Mouse (Mus musculus) 416B (cell line): ENCODE data around the gene G3bp2.

Source experiments
- DNase-seq: peaks from one replicate; pipeline ENCODE4 v3.0.0; 2011; ENCODE audit warnings: low read depth

G3bp2 gene

GRCm38 (mm10) chr5:92098351-92099109 lies 15.0 kb upstream of the G3bp2 start:
- no peak for DNase-seq

DNA sequence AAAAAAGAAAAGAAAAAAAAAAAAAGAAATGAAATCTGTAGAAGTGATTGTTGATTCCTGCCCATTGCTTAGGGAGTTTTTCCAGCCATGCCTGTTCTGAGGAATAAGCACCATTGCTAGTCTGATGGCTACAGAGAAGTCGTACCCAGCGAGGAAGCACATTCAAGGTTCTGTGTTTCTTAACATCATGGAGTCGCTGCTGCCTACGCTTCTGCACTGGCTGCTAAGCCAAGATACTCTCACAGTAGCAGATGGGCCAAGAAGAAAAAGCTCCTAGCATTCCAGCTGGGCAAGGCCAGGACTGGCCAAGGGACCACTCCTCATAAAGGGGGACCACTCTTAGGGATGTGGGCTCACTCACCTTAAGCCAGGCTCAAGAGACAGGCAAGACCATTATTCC lies 14.3 kb upstream of the G3bp2 start:
- no peak for DNase-seq

DNA sequence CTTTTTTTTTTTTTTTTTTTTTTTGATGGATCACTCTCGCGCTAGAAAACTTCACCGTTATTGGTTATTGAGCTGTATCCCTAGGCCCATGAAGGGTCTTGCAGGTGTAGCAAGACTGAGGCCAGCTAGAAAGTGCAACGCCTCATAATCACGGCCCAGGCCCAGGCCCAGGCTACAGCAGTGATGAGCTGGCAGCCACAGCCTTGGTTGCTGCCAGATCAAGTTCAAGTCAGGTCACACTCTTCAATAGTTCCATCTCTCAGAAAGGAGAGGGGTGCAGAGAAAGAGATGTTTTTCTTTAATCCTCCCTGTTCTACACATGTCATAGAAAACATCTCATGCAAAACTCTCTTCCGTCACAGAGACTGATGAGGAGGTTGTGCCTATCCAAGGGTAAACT lies 13.3 kb upstream of the G3bp2 start:
- DNase-seq = no peak

GRCm38 (mm10) chr5:92094062-92094415 lies 10.5 kb upstream of the G3bp2 start:
- no peak for DNase-seq

DNA sequence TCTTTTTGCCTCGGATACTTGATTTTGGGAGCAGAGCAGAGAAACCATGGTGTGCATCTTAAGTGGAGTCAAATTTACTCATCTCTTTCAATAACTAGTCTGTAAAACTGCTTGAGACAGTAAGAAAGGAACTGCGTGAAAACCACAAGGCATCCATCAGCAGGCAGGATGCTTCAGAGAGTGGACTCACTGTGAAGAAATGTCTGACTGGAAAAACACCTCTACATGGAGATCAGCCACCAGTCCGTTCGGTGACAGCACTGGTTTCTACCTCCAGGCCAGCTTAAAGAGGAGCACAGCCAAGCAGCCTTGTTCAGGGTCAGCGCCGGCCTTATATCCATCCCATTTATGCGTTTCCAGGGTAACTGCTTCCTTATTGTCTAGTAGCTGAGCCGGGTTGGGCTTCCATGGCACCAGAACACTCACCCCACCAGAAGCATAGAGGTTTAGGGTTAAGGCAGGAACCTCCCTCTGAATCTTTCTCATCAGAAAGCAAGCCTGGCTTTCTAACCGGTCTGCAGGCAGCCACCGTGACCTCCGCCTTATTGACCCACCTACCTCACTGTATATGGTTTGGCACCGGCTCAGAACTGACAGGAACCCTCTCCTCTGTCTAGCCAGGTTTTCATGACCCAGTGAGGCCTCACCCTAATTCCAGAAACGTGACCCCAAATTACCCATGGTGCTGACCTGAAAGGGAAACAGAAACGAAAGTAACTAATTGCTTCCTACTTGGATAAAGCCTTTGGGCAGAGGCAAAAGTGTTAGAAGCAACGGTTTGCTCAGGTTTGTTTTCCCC lies 9.9 kb upstream of the G3bp2 start:
- peak; percentile 40 for DNase-seq

GRCm38 (mm10) chr5:92087469-92087868 lies 4.0 kb upstream of the G3bp2 start:
- no peak for DNase-seq

DNA sequence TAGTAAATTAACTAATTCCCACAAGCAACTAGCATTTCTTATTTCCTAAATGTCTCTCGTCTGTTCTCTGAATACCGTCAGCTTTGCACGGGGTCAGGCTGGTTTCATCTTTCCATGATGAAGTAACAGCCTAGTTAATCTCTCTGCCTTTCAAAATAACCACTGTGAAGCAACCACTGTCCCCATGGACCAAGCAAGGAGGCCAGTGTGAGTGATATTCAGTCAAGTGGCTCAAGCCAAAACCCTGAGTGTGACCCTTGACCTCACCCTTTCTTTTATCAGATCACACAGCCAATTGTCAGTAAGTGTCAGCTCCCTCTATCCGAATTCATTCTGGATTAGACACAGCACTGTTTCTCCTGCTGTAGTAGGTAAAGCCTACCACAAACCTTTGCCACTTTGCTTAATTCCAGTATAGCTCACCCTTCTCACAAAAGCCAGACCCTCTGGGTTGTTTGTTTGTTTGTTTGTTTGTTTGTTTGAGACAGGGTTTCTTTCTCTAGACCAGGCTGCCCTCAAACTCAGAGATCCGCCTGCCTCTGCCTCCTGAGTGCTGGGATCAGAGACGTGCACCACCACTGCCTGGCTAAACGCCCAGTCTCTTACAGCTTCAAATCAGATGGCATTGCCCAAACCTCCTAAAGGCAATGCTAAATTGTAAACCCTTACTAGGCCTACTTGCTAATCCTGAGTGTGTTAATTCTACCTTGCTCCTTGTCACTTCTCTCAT lies 2.5 kb upstream of the G3bp2 start:
- no peak for DNase-seq

DNA sequence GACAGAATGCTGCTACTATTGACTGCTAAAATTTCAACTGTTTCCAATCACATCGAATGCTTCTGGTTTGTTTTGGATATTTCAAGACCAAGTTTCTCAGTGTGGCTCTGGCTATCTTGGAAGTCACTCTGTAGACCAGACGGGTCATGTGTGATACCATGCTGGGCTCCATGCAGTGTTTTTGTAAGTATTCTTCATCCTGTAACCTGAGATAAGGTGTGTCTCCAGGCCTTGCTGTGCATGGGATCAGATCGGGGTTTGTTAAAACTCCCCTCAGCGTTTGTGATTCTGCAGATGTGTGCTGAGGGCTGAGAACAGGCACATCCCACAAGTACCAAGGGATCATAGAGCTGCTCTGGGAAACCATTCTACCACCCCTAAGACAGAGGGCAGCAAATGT lies 1.7 kb upstream of the G3bp2 start:
- no peak for DNase-seq

GRCm38 (mm10) chr5:92082821-92083401 lies 608 bp downstream of the G3bp2 start:
- peak; percentile 54 for DNase-seq

DNA sequence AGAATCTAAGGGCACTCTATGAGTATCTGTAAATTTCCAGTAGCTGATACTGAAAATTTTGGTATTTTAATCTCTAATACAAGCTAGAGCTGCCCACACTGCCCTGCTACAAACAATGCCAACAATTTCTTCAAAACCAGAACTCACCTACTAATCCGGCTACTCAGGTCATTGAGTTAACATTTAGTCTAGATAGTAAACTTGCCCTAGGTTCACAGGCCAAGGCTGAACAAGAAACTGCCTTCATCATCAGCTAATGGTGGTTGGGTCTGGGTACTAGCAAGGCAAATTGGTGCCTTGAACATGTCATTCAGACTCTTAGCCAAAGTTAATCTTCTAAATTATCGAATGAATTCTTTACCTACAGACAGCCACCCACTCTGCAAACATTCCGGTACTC lies 2.2 kb downstream of the G3bp2 start:
- DNase-seq = no peak

GRCm38 (mm10) chr5:92080400-92080799 lies 3.1 kb downstream of the G3bp2 start:
- DNase-seq = no peak

GRCm38 (mm10) chr5:92079304-92079703 lies 4.2 kb downstream of the G3bp2 start:
- DNase-seq = no peak

- no peak for DNase-seq
Measured at GRCm38 (mm10) chr5:92078751-92079150, 4.8 kb downstream of the G3bp2 start.

DNA sequence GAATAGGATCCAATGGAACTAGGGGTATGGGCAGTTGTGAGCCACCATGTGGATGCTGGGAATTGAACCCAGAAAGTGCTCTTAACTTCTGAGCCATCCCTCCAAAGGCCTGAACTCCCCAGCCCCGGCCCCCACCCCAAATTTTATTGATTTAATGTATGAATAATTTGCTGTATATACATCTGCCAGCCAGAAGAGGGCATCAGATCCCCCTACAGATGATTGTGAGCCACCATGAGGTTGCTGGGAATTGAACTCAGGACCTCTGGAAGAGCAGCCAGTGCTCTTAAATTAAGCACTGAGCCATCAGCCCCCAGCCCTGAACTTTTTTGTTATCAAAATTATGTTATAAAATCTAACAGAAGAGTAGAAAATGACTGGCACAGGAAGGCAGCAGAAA lies 7.2 kb downstream of the G3bp2 start:
- DNase-seq = no peak

DNA sequence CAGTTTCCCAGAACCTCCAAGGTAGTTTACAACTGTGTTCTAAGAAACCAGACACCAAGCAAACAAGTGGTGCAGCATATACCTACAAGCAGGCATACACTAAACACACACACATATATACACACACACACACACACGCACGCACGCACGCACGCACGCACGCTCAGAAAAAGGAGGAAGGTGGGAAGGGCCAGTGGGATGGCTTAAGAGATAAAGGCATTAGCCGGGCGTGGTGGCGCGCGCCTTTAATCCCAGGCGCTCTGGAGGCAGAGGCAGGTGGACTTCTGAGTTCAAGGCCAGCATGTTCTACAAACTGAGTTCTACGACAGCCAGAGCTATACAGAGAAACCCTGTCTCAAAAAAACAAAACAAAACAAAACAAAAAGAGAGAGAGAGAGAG lies 9.5 kb downstream of the G3bp2 start:
- DNase-seq = no peak

DNA sequence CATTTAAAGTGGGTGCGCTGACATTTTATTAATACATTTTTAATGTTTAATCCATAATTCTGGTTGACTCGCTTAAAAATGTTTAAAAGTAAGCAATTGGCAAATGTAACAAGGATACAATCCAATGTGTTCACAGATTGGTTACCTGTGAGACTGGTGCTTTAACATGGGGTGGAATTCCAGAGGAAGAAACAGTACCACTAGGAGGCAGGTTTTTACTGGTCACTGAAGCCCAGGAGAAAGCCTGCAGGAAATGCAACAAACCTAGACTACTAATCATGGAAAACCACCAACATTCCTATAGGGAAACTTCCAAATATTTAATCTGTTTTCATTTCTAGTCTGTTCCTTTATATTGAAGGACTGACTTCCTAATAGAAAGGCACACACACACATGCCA lies 20.3 kb downstream of the G3bp2 start:
- no peak for DNase-seq

GRCm38 (mm10) chr5:92052866-92053265 lies 30.7 kb downstream of the G3bp2 start:
- DNase-seq = no peak

GRCm38 (mm10) chr5:92050419-92050818 lies 33.1 kb downstream of the G3bp2 start:
- DNase-seq = no peak

DNA sequence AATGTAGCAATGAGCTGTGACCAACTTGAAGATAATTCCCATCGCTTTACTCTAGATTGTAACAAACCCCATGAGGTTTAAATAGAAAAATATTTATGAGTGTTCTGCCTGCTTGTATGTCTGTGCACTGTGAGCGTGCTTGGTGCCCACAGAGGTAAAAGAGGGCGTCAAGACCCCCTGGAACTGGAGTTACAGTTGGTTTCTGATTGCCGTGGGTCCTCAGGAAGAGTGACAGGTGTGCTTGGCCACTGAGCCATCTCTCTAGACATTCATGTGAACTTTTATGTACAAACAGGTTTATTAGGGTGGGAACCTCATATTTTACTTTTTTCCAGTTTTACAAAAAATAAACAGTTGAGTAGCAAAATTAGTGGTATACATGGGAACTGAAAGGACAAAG lies 39.7 kb downstream of the G3bp2 start, which contains the start of gene Cdkl2:
Gene Cdkl2 (minus strand): TSS at position 101 of the 400 bp plus-strand sequence.
- DNase-seq = no peak

GRCm38 (mm10) chr5:92042377-92043348 lies 40.9 kb downstream of the G3bp2 start:
- peak; percentile 84 for DNase-seq

DNA sequence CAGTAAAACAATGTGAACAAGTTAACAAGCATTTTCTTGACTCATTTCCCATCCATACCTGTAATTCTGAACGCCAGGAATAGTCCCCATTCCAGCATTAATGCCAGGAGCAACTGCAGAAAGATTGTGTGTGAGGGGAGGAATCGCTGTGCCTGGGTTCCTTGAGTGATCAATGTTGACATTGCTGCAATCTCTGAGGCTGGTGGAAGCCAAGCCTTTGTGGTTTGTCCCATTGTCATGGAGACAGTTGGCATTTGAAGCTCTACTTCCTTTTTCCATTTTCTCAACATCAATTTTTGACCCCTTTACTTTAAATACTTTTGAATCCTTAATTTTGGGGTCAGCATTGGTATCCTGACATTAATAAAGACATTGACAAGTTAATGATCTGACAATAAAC lies 63.6 kb downstream of the G3bp2 start:
- peak; percentile 14 for DNase-seq
